Mouse (Mus musculus): ENCODE data around the gene Trpm2. TPM values are rescaled to one million over a fixed set of nuclear protein-coding genes. Genes with fewer than 3 reads are reported as not detected.
A peak's percentile ranks its signal among the peaks of the same experiment; 100 is the strongest.

Gene Trpm2
- polyA plus RNA-seq, 1 experiment from 2014 or later, result 0.20 TPM

GRCm38 (mm10) chr10:77995639-77996038 is 25.3 kb upstream of the Trpm2 start:
- no peak overlapping the region for H3K4me3 ChIP-seq (replicated peaks; ENCODE audit: low read depth, low read length)
- WGBS, result 88% methylated on average over 3 of the region's 3 CpGs
- H3K9ac ChIP-seq (ENCODE audit: low read depth, low read length), result no peak overlapping the region
- no peak overlapping the region for H3K27ac ChIP-seq
- H3K36me3 ChIP-seq (ENCODE audit: insufficient read depth, low read length), result peaks cover 75% of the 10 kb centered on the region
- ATAC-seq (replicated peaks; ENCODE audit: low FRiP score, low read depth) (no peak), DNase-seq (ENCODE audit: low spot score) (no peak)
- H3K27me3 ChIP-seq (ENCODE audit: insufficient read depth, low read length), result no peaks in the 10 kb centered on the region
- no peak for TF ChIP-seq CTCF (IDR thresholded peaks at IDR 0.05; ENCODE audit: low read depth)
- no peaks in the 10 kb centered on the region for H3K4me1 ChIP-seq (replicated peaks; ENCODE audit: insufficient read depth, low read length)
- no peak overlapping the region for H3K4me2 ChIP-seq (ENCODE audit: low read length)
- no peaks in the 10 kb centered on the region for H3K9me3 ChIP-seq (replicated peaks; ENCODE audit: low read length)

- Histone ChIP-seq H3K4me3 (replicated peaks; ENCODE audit: low read depth, low read length) (no peak overlapping the region), H3K4me2 (ENCODE audit: low read length) (no peak overlapping the region), H3K9me3 (replicated peaks; ENCODE audit: low read length) (no peaks in the 10 kb centered on the region), H3K36me3 (ENCODE audit: insufficient read depth, low read length) (peaks cover 36% of the 10 kb centered on the region), H3K27me3 (ENCODE audit: insufficient read depth, low read length) (no peaks in the 10 kb centered on the region), H3K9ac (ENCODE audit: low read depth, low read length) (no peak overlapping the region), H3K27ac (no peak overlapping the region), H3K4me1 (replicated peaks; ENCODE audit: insufficient read depth, low read length) (no peaks in the 10 kb centered on the region)
- 81% methylated on average over 5 of the region's 5 CpGs for whole genome bisulfite sequencing
- no peak for DNase-seq (ENCODE audit: low spot score)
- no peak for ATAC-seq (replicated peaks; ENCODE audit: low FRiP score, low read depth)
- TF ChIP-seq CTCF (IDR thresholded peaks at IDR 0.05; ENCODE audit: low read depth), result no peak
These were observed 15.4 kb upstream of the Trpm2 start for GRCm38 (mm10) chr10:77985775-77986174.

- Histone ChIP-seq H3K4me2 (ENCODE audit: low read length) (no peak overlapping the region), H3K9me3 (replicated peaks; ENCODE audit: low read length) (no peaks in the 10 kb centered on the region), H3K4me1 (replicated peaks; ENCODE audit: insufficient read depth, low read length) (no peaks in the 10 kb centered on the region), H3K4me3 (replicated peaks; ENCODE audit: low read depth, low read length) (no peak overlapping the region), H3K27ac (no peak overlapping the region), H3K36me3 (ENCODE audit: insufficient read depth, low read length) (peaks cover 25% of the 10 kb centered on the region), H3K27me3 (ENCODE audit: insufficient read depth, low read length) (no peaks in the 10 kb centered on the region), H3K9ac (ENCODE audit: low read depth, low read length) (no peak overlapping the region)
- peak; percentile 91 for TF ChIP-seq CTCF (IDR thresholded peaks at IDR 0.05; ENCODE audit: low read depth)
- peak; percentile 61 for ATAC-seq (replicated peaks; ENCODE audit: low FRiP score, low read depth)
- 1% methylated on average over 4 of the region's 4 CpGs for WGBS
- DNase-seq (ENCODE audit: low spot score), result peak; percentile 94
These were observed 14.3 kb upstream of the Trpm2 start for GRCm38 (mm10) chr10:77984660-77985059.

- peak; percentile 96 for ATAC-seq (replicated peaks; ENCODE audit: low FRiP score, low read depth)
- H3K9ac ChIP-seq (ENCODE audit: low read depth, low read length), result peak within 1 kb of the TSS; percentile 70
- peak within 1 kb of the TSS; percentile 59 for H3K4me2 ChIP-seq (ENCODE audit: low read length)
- H3K27ac ChIP-seq, result no peak within 1 kb of the TSS
- H3K36me3 ChIP-seq (ENCODE audit: insufficient read depth, low read length), result no peaks in the 10 kb centered on the region
- no peaks in the 10 kb centered on the region for H3K9me3 ChIP-seq (replicated peaks; ENCODE audit: low read length)
- 1% methylated on average over 50 of the region's 57 CpGs for WGBS
- H3K4me1 ChIP-seq (replicated peaks; ENCODE audit: insufficient read depth, low read length), result 0 out of 2 replicates have a peak, but pooled peaks cover 3% of the 10 kb centered on the region
- H3K4me3 ChIP-seq (replicated peaks; ENCODE audit: low read depth, low read length), result peak within 1 kb of the TSS; percentile 56
- TF ChIP-seq CTCF (IDR thresholded peaks at IDR 0.05; ENCODE audit: low read depth), result no peak
- H3K27me3 ChIP-seq (ENCODE audit: insufficient read depth, low read length), result no peaks in the 10 kb centered on the region
- peak; percentile 97 for DNase-seq (ENCODE audit: low spot score)
These were observed 8.3 kb upstream of the Trpm2 start, which contains the start of gene 1810043G02Rik for GRCm38 (mm10) chr10:77978351-77979350. Gene 1810043G02Rik, plus strand, starts transcription at chr10:77978524.

GRCm38 (mm10) chr10:77976458-77977150 is 6.2 kb upstream of the Trpm2 start:
- Histone ChIP-seq H3K27me3 (ENCODE audit: insufficient read depth, low read length) (no peaks in the 10 kb centered on the region), H3K4me3 (replicated peaks; ENCODE audit: low read depth, low read length) (no peak overlapping the region), H3K4me2 (ENCODE audit: low read length) (no peak overlapping the region), H3K27ac (no peak overlapping the region), H3K4me1 (replicated peaks; ENCODE audit: insufficient read depth, low read length) (0 out of 2 replicates have a peak, but pooled peaks cover 3% of the 10 kb centered on the region), H3K9ac (ENCODE audit: low read depth, low read length) (no peak overlapping the region), H3K36me3 (ENCODE audit: insufficient read depth, low read length) (no peaks in the 10 kb centered on the region), H3K9me3 (replicated peaks; ENCODE audit: low read length) (no peaks in the 10 kb centered on the region)
- WGBS, result 65% methylated on average over 8 of the region's 8 CpGs
- DNase-seq (ENCODE audit: low spot score) (no peak), ATAC-seq (replicated peaks; ENCODE audit: low FRiP score, low read depth) (no peak)
- no peak for TF ChIP-seq CTCF (IDR thresholded peaks at IDR 0.05; ENCODE audit: low read depth)

- WGBS, result 20% methylated on average over 4 of the region's 4 CpGs
- no peak overlapping the region for H3K27ac ChIP-seq
- no peaks in the 10 kb centered on the region for H3K36me3 ChIP-seq (ENCODE audit: insufficient read depth, low read length)
These were observed 5.3 kb upstream of the Trpm2 start for GRCm38 (mm10) chr10:77975653-77976052.

More at GRCm38 (mm10) chr10:77975653-77976052, 5.3 kb upstream of the Trpm2 start:
- no peaks in the 10 kb centered on the region for H3K27me3 ChIP-seq (ENCODE audit: insufficient read depth, low read length)
- no peaks in the 10 kb centered on the region for H3K9me3 ChIP-seq (replicated peaks; ENCODE audit: low read length)
- no peak overlapping the region for H3K4me2 ChIP-seq (ENCODE audit: low read length)
- H3K4me1 ChIP-seq (replicated peaks; ENCODE audit: insufficient read depth, low read length), result 0 out of 2 replicates have a peak, but pooled peaks cover 3% of the 10 kb centered on the region
- ATAC-seq (replicated peaks; ENCODE audit: low FRiP score, low read depth) (no peak), DNase-seq (ENCODE audit: low spot score) (no peak)
- no peak overlapping the region for H3K9ac ChIP-seq (ENCODE audit: low read depth, low read length)
- H3K4me3 ChIP-seq (replicated peaks; ENCODE audit: low read depth, low read length), result no peak overlapping the region
- no peak for TF ChIP-seq CTCF (IDR thresholded peaks at IDR 0.05; ENCODE audit: low read depth)
